Mouse (Mus musculus): ENCODE measurements around the gene Clec4a1.

DNA sequence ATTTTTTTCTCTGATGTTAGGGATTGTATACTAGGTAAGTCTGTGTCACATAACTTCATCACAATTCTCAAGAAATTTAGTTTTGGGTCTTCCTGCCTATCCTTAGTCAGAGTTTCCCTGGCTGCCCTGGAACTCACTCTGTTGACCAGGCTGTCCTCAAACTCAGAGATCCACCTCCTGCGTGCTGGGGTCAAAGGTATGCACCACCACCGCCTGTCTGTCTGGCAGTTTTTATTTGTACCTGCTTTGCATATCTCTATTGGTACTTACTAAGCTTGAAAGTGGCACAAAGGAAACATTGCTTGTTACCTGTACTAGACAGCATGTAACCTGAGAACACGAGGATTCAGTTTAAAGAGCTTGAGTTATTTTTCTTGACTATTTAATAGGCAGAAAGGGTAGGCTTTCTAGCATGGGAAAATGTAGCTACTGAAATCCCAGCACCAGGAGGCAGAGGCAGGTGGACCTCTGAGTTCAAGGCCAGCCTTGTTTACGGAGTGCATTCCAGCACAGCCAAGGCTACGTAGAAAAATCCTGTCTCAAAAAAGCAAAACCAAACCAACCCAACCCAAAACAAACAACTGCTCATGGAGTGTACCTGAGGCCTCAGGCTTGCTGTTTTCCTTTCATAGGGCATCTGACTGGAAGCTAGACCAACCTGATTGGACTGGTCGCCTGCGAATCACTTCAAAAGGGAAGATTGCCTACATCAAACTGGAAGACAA is 41.7 kb upstream of the Clec4a1 start:
- TF ChIP-seq CTCF (conservative IDR thresholded peaks at IDR 0.05; ENCODE audit: low read length) (no peak), NANOG (IDR thresholded peaks at IDR 0.05; ENCODE audit: borderline replicate concordance, low read length) (no peak)
